Mouse (Mus musculus): ENCODE results near the gene Trak1. TPM values are rescaled to one million over a fixed set of nuclear protein-coding genes. Genes with fewer than 3 reads are reported as not detected.

Gene Trak1
- polyA plus RNA-seq, 1 experiment from 2014 or later, result 27.1 TPM

GRCm38 (mm10) chr9:121346635-121347034 is 49.3 kb downstream of the Trak1 start:
- Histone ChIP-seq H3K4me2 (ENCODE audit: low read depth, low read length) (no peak overlapping the region), H3K27ac (ENCODE audit: low read length) (no peak overlapping the region), H3K9me3 (ENCODE audit: control insufficient read depth, low read length) (no peaks in the 10 kb centered on the region), H3K36me3 (ENCODE audit: control insufficient read depth, insufficient read depth, low read length) (no peaks in the 10 kb centered on the region), H3K9ac (ENCODE audit: low read length) (no peak overlapping the region), H3K4me3 (ENCODE audit: low read length) (no peak overlapping the region), H3K27me3 (ENCODE audit: control insufficient read depth, insufficient read depth, low read depth, low read length) (no peaks in the 10 kb centered on the region), H3K4me1 (replicated peaks; ENCODE audit: control insufficient read depth, insufficient read depth, low read length) (peaks cover 39% of the 10 kb centered on the region)
- ATAC-seq (ENCODE audit: low read depth), result no peak
- WGBS, result 61% methylated on average over 5 of the region's 5 CpGs

GRCm38 (mm10) chr9:121347981-121348380 is 50.7 kb downstream of the Trak1 start:
- H3K36me3 ChIP-seq (ENCODE audit: control insufficient read depth, insufficient read depth, low read length), result no peaks in the 10 kb centered on the region
- peak; percentile 64 for ATAC-seq (ENCODE audit: low read depth)
- no peaks in the 10 kb centered on the region for H3K27me3 ChIP-seq (ENCODE audit: control insufficient read depth, insufficient read depth, low read depth, low read length)
- H3K4me3 ChIP-seq (ENCODE audit: low read length), result no peak overlapping the region
- peak overlapping the region; percentile 89 for H3K27ac ChIP-seq (ENCODE audit: low read length)
- no peaks in the 10 kb centered on the region for H3K9me3 ChIP-seq (ENCODE audit: control insufficient read depth, low read length)
- peaks cover 48% of the 10 kb centered on the region for H3K4me1 ChIP-seq (replicated peaks; ENCODE audit: control insufficient read depth, insufficient read depth, low read length)
- WGBS, result 23% methylated on average over 10 of the region's 10 CpGs
- H3K4me2 ChIP-seq (ENCODE audit: low read depth, low read length), result peak overlapping the region; percentile 41; the same call in 1 of the 2 replicates
- H3K9ac ChIP-seq (ENCODE audit: low read length), result peak overlapping the region; percentile 16; the same call in 1 of the 2 replicates

GRCm38 (mm10) chr9:121348476-121348875 is 51.2 kb downstream of the Trak1 start:
- Histone ChIP-seq H3K9me3 (ENCODE audit: control insufficient read depth, low read length) (no peaks in the 10 kb centered on the region), H3K4me3 (ENCODE audit: low read length) (no peak overlapping the region), H3K4me2 (ENCODE audit: low read depth, low read length) (peak overlapping the region; percentile 41; the same call in 1 of the 2 replicates), H3K27me3 (ENCODE audit: control insufficient read depth, insufficient read depth, low read depth, low read length) (no peaks in the 10 kb centered on the region), H3K4me1 (replicated peaks; ENCODE audit: control insufficient read depth, insufficient read depth, low read length) (peaks cover 47% of the 10 kb centered on the region), H3K9ac (ENCODE audit: low read length) (peak overlapping the region; percentile 3; the same call in 1 of the 2 replicates), H3K27ac (ENCODE audit: low read length) (peak overlapping the region; percentile 89), H3K36me3 (ENCODE audit: control insufficient read depth, insufficient read depth, low read length) (no peaks in the 10 kb centered on the region)
- 6% methylated on average over 5 of the region's 5 CpGs for WGBS
- peak; percentile 69 for ATAC-seq (ENCODE audit: low read depth)

GRCm38 (mm10) chr9:121349111-121349510 is 51.8 kb downstream of the Trak1 start:
- H3K4me1 ChIP-seq (replicated peaks; ENCODE audit: control insufficient read depth, insufficient read depth, low read length), result peaks cover 46% of the 10 kb centered on the region
- H3K27ac ChIP-seq (ENCODE audit: low read length), result peak overlapping the region; percentile 89; the same call in 1 of the 2 replicates
- no peaks in the 10 kb centered on the region for H3K36me3 ChIP-seq (ENCODE audit: control insufficient read depth, insufficient read depth, low read length)
- no peak overlapping the region for H3K4me3 ChIP-seq (ENCODE audit: low read length)
- no peaks in the 10 kb centered on the region for H3K27me3 ChIP-seq (ENCODE audit: control insufficient read depth, insufficient read depth, low read depth, low read length)
- no peaks in the 10 kb centered on the region for H3K9me3 ChIP-seq (ENCODE audit: control insufficient read depth, low read length)
- H3K4me2 ChIP-seq (ENCODE audit: low read depth, low read length), result no peak overlapping the region
- WGBS, result 82% methylated on average over 8 of the region's 8 CpGs
- ATAC-seq (ENCODE audit: low read depth), result no peak
- no peak overlapping the region for H3K9ac ChIP-seq (ENCODE audit: low read length)

GRCm38 (mm10) chr9:121350601-121351000 is 53.3 kb downstream of the Trak1 start:
- no peak overlapping the region for H3K9ac ChIP-seq (ENCODE audit: low read length)
- H3K9me3 ChIP-seq (ENCODE audit: control insufficient read depth, low read length), result no peaks in the 10 kb centered on the region
- no peak overlapping the region; the same call in 1 of the 2 replicates for H3K27ac ChIP-seq (ENCODE audit: low read length)
- H3K27me3 ChIP-seq (ENCODE audit: control insufficient read depth, insufficient read depth, low read depth, low read length), result no peaks in the 10 kb centered on the region
- H3K36me3 ChIP-seq (ENCODE audit: control insufficient read depth, insufficient read depth, low read length), result no peaks in the 10 kb centered on the region
- no peak for ATAC-seq (ENCODE audit: low read depth)
- no peak overlapping the region for H3K4me3 ChIP-seq (ENCODE audit: low read length)
- H3K4me2 ChIP-seq (ENCODE audit: low read depth, low read length), result no peak overlapping the region
- H3K4me1 ChIP-seq (replicated peaks; ENCODE audit: control insufficient read depth, insufficient read depth, low read length), result peaks cover 51% of the 10 kb centered on the region
- WGBS, result 55% methylated on average over 2 of the region's 3 CpGs

- H3K4me1 ChIP-seq (replicated peaks; ENCODE audit: control insufficient read depth, insufficient read depth, low read length), result peaks cover 56% of the 10 kb centered on the region
These were observed 54.2 kb downstream of the Trak1 start for GRCm38 (mm10) chr9:121351388-121352078.

GRCm38 (mm10) chr9:121352131-121352606 is 54.9 kb downstream of the Trak1 start:
- Histone ChIP-seq H3K36me3 (ENCODE audit: control insufficient read depth, insufficient read depth, low read length) (no peaks in the 10 kb centered on the region), H3K27ac (ENCODE audit: low read length) (no peak overlapping the region), H3K9me3 (ENCODE audit: control insufficient read depth, low read length) (no peaks in the 10 kb centered on the region), H3K27me3 (ENCODE audit: control insufficient read depth, insufficient read depth, low read depth, low read length) (no peaks in the 10 kb centered on the region), H3K4me2 (ENCODE audit: low read depth, low read length) (no peak overlapping the region), H3K4me1 (replicated peaks; ENCODE audit: control insufficient read depth, insufficient read depth, low read length) (peaks cover 56% of the 10 kb centered on the region), H3K9ac (ENCODE audit: low read length) (no peak overlapping the region), H3K4me3 (ENCODE audit: low read length) (no peak overlapping the region)
- WGBS, result 24% methylated on average over 11 of the region's 11 CpGs
- ATAC-seq (ENCODE audit: low read depth), result no peak; the same call in 1 of the 2 replicates

More at GRCm38 (mm10) chr9:121351388-121352078, 54.2 kb downstream of the Trak1 start:
- H3K9me3 ChIP-seq (ENCODE audit: control insufficient read depth, low read length), result no peaks in the 10 kb centered on the region
- peak overlapping the region; percentile 19 for H3K27ac ChIP-seq (ENCODE audit: low read length)
- no peak for ATAC-seq (ENCODE audit: low read depth)
- H3K9ac ChIP-seq (ENCODE audit: low read length), result 0 out of 2 replicates have a peak overlapping the region, but pooled peaks have one; percentile 17
- H3K4me2 ChIP-seq (ENCODE audit: low read depth, low read length), result no peak overlapping the region
- WGBS, result 46% methylated on average over 9 of the region's 9 CpGs
- H3K4me3 ChIP-seq (ENCODE audit: low read length), result no peak overlapping the region
- H3K27me3 ChIP-seq (ENCODE audit: control insufficient read depth, insufficient read depth, low read depth, low read length), result no peaks in the 10 kb centered on the region
- no peaks in the 10 kb centered on the region for H3K36me3 ChIP-seq (ENCODE audit: control insufficient read depth, insufficient read depth, low read length)

GRCm38 (mm10) chr9:121352726-121353125 is 55.4 kb downstream of the Trak1 start:
- no peak overlapping the region for H3K4me2 ChIP-seq (ENCODE audit: low read depth, low read length)
- ATAC-seq (ENCODE audit: low read depth), result no peak
- H3K4me3 ChIP-seq (ENCODE audit: low read length), result no peak overlapping the region
- no peaks in the 10 kb centered on the region for H3K9me3 ChIP-seq (ENCODE audit: control insufficient read depth, low read length)
- peaks cover 51% of the 10 kb centered on the region for H3K4me1 ChIP-seq (replicated peaks; ENCODE audit: control insufficient read depth, insufficient read depth, low read length)
- no peaks in the 10 kb centered on the region for H3K27me3 ChIP-seq (ENCODE audit: control insufficient read depth, insufficient read depth, low read depth, low read length)
- H3K27ac ChIP-seq (ENCODE audit: low read length), result no peak overlapping the region
- no peak overlapping the region for H3K9ac ChIP-seq (ENCODE audit: low read length)
- WGBS, result 86% methylated on average over 9 of the region's 9 CpGs
- H3K36me3 ChIP-seq (ENCODE audit: control insufficient read depth, insufficient read depth, low read length), result no peaks in the 10 kb centered on the region

GRCm38 (mm10) chr9:121354792-121355390 is 57.6 kb downstream of the Trak1 start:
- 63% methylated on average over 4 of the region's 4 CpGs for WGBS

More at GRCm38 (mm10) chr9:121354792-121355390, 57.6 kb downstream of the Trak1 start:
- no peaks in the 10 kb centered on the region for H3K27me3 ChIP-seq (ENCODE audit: control insufficient read depth, insufficient read depth, low read depth, low read length)
- peak overlapping the region; percentile 77 for H3K27ac ChIP-seq (ENCODE audit: low read length)
- no peak for ATAC-seq (ENCODE audit: low read depth)
- no peaks in the 10 kb centered on the region for H3K36me3 ChIP-seq (ENCODE audit: control insufficient read depth, insufficient read depth, low read length)
- H3K9ac ChIP-seq (ENCODE audit: low read length), result no peak overlapping the region
- H3K9me3 ChIP-seq (ENCODE audit: control insufficient read depth, low read length), result no peaks in the 10 kb centered on the region
- no peak overlapping the region for H3K4me2 ChIP-seq (ENCODE audit: low read depth, low read length)
- H3K4me3 ChIP-seq (ENCODE audit: low read length), result no peak overlapping the region
- H3K4me1 ChIP-seq (replicated peaks; ENCODE audit: control insufficient read depth, insufficient read depth, low read length), result peaks cover 40% of the 10 kb centered on the region
